Mouse (Mus musculus) thymus, postnatal 14 days (tissue): ENCODE measurements around the gene Npas4.
A peak's percentile ranks its signal among the peaks of the same experiment; 100 is the strongest.
"Not testable (repeated sequence)": the region's sequence is repeated elsewhere in the genome, so short reads cannot be mapped to it uniquely, and the experiment has no call there.

Experiments used
- DNase-seq: peaks from one replicate; pipeline ENCODE4 v3.0.0; 2021

The Npas4 gene

DNA sequence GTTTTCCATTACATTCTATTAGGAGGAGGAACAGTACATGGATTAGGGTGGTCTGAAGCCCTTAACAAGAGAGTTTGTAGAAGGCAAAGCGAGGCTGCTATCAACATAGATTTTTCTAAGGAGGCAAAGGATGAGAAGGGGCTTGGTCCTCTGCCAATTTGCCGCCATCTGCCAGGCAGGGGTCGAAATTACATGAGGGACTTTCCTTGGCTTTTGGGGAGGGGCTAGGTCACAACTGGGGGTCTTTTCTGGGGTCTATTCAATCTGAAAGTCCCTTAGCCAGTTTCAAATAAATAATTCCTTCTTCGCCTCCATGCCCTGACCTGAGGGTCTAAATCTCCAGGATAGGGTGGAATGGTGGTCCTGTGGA lies at the start of gene Npas4:
Gene Npas4, minus strand, starts transcription at position 61 of the 370 bp plus-strand sequence.
- no peak for DNase-seq

DNA sequence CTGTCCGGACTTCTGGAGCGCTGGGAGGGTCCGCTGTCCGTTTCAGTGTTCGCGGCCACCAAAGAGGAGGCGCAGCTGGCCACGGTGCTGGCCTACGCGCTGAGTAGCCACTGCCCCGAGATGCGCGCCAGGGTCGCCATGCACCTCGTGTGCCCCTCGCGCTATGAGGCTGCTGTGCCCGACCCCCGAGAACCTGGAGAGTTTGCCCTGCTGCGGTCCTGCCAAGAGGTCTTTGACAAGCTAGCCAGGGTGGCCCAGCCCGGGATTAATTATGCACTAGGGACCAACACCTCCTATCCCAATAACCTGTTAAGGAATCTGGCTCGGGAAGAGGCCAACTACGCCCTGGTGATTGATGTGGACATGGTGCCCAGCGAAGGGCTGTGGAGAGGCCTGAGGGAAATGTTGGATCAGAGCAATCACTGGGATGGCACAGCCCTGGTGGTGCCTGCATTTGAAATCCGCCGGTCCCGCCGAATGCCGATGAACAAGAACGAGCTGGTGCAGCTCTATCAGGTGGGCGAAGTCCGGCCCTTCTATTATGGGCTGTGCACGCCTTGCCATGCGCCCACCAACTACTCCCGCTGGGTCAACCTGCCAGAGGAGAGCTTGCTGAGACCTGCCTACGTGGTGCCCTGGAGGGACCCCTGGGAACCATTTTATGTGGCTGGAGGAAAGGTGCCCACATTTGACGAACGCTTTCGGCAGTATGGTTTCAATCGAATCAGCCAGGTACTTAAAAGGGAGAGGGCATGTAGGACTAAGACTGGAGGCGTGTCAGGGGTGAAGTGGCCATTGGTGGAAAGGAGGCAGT lies 49.4 kb upstream of the Npas4 start:
- peak; percentile 19 for DNase-seq

DNA sequence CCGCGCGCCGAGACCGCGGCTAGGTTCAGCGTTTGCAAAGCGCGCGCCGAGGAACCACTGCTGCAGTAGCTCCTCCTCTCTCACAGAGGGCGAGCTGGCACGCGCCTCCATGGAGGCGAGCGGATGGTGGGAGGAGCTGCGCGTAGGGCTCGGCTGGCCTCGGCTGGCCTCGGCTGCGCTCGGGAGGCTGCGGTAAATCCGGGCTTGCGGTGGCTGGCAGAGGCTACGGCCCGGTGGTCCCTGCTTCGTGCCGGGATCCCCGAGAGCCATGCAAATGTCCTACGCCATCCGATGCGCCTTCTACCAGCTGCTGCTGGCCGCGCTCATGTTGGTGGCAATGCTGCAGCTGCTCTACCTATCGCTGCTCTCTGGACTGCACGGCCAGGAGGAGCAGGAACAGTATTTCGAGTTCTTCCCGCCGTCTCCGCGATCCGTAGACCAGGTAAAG lies 48.6 kb upstream of the Npas4 start, which contains the start of the genes B4gat1 and AC124502.3:
Gene B4gat1, plus strand, starts transcription at position 118 of the 448 bp plus-strand sequence.
Gene AC124502.3, plus strand, starts transcription at position 183 of the 448 bp plus-strand sequence.
- DNase-seq: peak; percentile 91

DNA sequence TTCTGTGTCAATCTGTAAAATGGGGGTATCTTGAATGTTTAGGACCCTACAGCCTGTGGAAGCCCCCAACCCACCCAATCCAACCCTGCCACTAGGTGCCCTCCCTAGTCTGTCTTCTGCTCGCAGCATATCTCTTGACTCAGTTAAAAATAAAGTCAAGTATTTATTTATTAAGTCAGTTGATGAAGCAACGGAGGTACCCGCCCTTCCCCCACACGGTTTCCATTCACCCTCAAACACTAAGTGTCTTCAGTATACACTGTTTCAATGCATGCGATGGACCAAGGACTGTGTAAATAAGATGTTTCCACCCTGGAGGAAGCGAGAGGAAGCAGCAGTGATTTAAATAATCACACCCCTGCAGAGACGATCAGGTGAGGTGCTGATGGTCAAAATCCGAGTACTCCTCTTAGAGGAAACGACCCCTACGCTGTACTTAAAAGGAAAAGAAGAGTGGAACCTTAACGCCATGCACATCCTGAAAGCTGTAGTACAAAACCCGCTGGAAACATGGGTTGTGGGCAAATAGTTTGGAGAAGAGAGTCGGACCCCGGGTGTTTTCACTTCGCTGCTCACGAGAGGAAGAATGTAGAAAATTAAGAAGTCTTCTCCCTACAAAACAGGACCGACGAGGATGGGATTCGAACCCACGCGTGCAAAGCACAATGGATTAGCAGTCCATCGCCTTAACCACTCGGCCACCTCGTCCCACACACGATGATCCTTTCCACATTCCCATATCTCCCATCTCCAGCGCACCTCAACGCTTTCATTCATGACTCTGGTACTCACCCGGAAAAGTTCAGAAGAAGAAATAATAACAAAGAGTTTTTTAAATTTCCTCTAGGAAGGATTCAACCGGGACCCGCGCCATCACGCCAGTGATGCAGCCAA lies 47.8 kb upstream of the Npas4 start:
- DNase-seq: peak; percentile 61

DNA sequence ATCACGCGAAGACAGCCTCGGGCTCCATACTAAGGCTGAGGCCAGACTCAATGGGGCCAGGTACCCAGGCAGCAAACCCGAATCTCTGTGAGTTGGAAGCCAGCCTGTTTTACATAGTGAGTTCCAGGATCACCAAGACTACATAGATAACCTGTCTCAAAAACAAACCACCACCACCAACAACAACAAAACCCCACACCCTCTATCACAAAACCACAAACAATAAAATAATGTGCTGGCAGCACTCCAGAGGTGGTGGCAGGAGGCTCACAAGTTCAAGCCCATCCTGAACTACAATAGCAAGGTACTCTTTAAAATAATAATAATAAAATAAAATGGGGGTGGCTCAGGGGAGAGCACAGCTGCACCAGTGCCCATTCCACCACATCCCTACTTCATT lies 46.5 kb upstream of the Npas4 start:
- no peak for DNase-seq

DNA sequence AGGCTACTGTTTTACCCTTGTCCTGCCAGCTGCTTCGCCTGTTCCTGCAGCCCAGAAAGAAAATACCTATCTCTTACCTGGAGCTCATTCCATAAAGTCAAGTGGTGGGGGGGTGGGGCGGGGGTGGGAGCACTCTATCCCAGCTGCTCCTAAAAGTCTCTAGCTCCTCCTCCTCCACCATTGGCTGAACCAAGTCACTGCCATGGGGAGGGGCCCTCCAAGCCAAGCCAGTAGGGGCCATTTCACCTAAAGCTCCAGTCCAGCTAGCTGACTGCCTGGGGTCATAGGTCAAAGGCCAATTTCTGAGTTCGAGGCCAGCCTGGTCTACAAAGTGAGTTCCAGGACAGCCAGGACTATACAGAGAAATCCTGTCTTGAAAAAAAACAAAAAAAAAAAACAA lies 42.6 kb upstream of the Npas4 start:
- DNase-seq: no peak

DNA sequence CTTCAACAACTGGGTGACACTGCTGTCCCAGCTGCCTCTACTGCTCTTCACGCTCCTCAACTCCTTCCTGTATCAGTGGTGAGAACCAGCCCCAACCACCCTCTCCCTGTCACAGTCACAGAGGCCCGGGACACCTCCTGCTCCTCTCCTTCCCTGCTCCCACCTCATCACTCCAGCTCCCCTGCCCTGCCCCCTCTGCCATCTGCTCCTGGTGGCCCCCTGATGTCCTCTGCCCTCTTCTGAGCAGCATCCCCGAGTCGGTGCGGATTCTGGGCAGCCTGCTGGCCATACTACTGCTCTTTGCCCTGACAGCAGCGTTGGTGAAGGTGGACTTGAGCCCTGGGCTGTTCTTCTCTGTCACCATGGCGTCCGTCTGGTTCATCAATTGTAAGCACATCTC lies 36.0 kb upstream of the Npas4 start:
- no peak for DNase-seq

DNA sequence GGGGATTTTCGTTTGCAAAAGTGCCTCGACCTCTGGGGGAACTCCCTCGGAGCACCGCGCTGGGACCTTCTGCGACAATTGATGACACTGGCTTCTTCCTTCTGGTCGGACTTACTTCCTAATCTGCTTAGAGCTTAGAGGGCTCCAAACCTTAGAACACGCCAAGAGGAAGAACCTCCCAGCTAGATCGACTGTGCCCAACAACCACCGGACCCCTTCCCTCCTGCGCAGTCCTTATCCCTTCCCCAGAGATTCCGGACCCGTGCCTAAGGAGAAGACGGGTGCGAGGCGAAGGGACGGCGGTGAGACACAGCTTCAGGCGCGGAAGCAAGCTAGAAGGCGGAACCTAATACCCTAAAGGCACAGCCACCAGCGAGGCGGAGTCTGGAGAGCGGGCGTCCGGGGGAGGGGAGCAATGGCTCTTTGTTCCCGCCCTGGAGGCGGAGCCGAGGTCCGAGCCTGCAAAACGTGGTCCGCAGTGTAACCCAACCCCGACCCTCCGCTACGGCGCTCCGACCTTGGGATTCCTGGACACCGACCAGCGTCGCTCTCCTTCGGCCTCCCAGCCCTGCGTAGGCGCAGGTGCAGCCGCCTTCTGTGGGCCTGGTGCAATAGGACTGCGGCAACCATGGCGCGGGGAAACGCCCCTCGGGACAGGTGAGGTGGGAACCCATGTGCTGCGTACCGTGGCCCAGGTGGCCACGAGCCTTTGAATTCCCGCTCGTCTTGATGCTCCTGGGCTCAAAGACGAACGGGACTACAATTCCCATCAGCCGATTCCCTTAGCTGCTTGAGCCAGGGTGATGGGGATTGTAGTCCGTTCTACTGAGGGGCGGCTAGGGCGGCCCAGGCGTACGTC lies 33.7 kb upstream of the Npas4 start, which contains the start of gene Slc29a2:
Gene Slc29a2, plus strand, starts transcription at position 240 of the 859 bp plus-strand sequence.
- peak; percentile 88 for DNase-seq

DNA sequence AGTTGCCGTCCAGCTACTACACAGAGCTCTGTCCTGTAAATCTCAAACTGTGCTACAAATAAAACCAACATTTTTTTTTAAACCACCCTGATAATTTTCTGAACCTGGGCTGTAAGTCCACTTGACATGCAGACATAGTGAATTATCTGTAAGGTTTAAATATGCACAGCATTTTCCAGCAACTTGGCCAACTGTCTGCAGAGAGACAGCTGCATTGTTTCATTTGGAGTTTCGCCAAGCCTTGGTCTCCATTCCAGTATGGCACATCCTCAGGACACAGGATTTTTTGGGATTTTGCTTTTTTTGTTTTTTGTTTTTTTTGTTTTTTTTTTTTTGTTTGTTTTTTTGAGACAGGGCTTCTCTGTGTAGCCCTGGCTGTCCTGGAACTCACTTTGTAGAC lies 31.3 kb upstream of the Npas4 start:
- no peak for DNase-seq

DNA sequence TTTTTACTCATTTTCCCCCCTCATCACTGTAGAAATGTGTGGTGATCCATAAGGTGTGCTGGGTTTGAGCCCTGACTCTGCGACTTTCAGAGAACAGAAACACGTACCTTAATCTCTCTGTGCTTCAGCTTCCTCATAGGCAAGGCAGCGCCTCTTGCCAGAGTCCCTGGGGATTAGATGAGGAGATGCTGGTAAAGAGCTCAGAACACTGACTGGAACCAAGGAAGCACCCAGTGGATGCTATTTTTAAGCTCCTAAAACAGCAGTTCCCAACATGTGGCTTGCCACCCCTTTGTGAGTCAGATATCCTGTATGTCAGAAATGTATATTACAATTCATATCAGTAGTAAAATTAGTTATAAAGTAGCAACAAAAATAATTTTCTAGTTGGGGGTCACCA lies 28.1 kb upstream of the Npas4 start:
- DNase-seq: no peak

DNA sequence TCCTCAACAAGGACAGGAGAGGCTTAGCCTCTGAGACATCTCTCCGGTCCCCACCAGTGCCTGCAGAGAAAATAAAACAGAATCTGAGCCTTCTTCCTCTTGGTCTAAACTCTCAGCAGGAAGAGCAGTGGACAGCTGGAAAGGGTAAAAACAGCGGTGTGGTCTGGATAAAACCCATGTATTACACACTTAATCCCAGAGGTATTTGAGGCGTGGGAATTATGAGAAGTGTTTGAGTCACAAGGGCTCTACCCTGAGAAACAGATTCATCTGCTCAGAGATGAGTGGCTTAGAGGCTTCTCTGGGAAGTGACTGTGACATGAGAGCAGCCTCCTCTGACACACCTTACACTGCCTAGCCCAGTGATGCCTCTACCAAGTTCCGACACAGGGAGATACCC lies 27.5 kb upstream of the Npas4 start:
- no peak for DNase-seq

DNA sequence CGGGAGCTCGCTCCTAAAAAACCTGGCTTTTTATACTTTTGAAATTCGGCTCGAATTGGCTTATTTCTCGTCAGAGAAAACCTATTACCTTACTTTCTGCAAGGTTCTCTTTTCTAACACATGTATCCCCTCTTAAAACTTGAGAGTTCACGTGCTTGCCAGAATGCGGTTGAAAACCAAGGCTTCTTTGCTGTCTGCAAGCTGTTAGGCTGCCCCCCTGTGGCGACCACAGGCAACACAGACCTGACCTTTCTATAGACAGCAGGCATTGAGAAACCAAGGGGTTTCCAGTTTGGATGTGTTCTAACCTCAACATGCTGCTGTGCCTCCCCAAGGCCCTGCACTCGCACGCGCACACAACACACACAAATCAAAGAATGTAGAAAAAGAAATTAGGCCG lies 26.7 kb upstream of the Npas4 start:
- DNase-seq: peak; percentile 81

DNA sequence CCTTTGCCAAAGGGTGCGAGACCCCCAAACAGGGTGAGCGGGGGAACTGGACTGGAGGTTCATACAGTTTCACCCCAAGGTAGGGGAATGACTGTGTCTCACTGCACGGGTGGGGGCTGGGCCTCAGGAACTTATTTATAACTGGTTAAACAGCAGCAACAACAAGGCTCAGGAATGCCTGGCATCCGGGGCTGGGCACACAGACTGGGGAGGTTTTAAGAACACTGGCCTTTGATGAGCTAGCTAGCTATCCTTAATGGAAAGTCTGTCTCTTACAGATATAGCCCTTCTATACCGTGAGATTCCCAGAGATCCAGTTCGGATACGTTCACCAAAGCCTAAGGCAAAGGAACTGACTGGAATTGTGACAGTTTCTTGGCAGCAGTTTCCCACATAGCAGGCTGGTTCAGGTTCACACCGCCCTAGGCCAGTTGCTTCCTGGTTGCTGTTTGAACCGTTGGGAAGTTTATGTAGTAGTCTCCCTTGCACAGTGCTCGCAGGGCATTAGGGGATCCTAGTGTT lies 26.2 kb upstream of the Npas4 start:
- DNase-seq: no peak

DNA sequence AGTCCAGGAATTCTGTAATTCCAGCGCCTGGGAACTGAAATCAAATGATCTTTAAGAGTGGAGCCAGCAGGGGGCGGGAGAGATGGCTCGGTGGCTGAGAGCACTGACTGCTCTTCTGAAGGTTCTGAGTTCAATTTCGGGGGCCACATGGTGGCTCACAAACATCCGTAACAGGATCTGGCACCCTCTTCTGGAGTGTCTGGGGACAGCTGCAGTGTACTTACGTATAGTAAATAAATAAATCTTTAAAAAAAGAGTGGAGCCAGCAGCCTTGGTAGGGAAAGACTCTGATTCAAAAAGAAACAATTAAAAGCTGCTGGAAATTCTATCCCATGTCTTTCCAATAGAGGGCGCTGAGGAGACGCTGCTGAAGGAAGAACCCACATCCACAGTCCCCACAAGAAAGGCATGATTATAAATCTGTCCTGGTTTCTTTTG lies 24.9 kb upstream of the Npas4 start:
- peak; percentile 32 for DNase-seq

DNA sequence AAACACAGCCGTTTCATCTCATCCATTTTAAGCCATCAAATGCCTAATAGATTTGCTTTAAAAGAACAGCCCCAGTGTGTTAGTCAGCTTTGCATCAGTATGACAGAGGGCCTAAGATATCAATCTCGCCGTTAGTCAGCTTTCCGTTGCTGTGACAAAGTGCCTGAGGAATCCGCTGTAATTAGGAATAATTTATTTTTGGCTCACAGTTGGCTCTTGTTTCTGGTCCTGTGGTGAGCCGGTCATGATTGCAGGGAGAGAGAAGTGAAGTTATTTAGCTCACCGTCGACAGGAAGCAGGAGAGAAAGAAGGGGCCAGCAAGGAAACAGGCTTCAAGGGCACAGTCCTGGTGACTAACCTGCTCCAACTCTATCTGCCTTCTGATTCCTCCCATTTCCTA lies 23.0 kb upstream of the Npas4 start:
- DNase-seq: no peak

DNA sequence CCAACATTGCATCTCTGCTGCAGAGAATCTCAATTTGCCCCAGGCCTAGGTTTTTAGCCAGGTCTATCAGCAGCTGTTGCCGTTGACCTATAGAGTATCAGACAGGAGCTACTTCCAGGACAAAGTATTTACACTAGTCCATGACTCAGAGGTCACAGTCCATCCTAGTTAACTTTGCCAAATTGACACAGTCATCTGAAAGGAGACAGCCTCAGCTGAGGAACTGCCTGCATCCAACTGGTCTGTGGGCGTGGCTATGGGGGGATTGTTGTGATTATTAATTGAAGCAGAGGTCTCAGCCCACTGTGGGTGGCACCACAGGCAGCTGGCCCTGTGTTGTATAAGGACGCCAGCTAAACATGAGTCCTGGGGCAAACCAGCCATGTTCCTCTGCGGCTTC lies 14.8 kb upstream of the Npas4 start:
- DNase-seq: no peak

DNA sequence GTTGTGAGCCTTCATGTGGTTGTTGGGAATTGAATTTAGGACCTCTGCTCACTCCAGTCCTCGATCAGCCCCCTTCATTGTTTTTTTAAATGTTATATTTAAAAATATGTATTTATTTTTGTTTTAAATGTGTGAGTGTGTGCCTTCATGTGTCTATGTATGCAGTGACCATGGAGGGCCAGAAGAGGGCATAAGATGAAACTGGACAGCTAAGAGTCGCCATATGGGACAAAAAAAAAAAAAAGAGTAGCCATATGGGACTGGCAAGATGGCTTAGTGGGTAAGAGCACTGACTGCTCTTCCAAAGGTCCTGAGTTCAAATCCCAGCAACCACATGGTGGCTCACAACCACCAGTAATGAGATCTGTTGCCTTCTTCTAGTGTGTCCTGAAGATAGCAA lies 13.5 kb upstream of the Npas4 start:
- DNase-seq: not testable (repeated sequence)

DNA sequence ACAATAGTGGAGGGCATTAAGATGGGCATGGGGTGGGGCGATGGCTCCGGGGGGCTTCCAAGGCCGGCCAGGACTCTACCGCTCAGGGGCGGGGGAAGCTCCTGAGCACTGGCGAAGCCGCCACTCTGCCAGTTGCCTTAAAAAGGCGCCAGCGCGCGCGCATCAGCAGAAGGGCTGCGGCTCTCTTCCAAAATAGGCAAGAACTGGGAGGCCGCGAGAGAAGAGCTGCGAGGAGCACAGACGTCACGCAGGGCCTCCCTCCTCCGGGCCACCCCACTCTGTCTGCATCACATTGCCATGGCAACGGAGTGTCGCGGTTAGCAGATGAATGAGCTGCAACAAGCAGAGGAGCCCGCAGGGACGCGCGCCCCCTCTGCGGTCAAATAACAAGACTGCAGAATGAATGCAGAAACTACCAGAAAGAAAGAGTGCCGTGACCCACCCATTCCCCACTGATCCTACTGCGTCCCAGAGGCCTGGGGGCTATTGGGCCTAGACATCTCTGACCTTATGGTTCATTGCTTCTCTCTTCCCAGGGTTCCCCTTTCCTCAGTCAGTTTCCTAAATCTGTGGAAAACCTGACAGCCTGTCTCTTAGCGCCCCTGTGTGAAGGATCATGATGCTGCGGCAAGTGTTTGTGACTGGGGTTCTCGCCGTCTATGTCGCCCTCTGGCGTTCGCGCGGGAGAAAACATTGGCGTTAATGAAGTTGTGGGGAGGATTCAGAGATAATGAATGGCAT lies 11.7 kb upstream of the Npas4 start:
- DNase-seq: peak; percentile 89

DNA sequence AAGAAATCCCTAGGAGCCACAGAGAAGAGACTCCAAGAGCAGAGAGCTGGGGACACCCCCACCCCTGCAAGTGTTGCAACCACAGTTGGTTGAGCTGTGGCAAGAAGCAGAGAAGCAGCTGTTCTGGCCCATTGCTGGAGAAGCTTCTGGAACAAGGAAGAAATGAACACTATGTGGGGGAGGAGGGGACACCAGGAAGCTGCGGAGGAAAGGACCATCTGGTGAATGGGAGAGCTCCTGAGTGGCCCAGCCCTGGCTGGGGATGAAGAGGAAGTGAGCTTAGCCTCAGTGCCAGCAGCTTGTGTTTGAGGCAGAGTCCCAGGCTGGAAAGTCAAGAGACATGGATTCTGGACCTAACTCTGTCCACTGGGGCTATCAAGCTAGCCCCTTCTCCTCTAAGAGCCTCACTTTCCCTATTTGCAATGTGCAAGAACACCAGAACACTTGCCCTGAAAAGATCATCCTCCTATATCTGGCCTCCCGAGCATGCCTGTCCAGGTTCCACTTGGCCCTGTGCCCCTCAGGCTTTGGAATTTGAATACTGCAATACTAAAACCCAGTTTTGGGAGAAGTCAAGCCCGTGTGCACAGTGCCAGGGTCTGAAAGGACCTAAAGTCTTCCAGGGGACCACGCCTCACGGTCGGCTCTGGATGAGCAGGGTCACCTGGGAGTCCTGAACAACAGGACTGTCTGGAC lies 9.5 kb upstream of the Npas4 start:
- DNase-seq: no peak

DNA sequence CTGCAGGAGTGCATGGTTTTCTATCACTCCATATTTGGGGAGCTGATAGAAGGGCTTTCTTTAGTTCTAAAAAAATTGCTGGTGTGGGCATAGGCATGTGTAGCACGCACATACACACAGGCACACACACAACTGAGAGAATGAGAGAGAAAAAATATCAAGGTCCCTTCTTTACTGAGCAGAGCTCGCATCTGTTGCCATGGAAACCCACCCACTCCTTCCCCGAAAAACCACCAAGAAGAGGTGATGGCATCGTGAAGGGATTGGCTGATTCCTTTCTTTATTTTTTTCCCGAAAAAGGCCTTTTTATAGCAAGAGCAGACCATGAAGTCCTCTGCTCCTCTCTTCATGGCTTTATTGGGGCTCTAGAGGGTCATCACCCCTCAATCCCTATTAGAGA lies 3.9 kb upstream of the Npas4 start:
- peak; percentile 14 for DNase-seq

DNA sequence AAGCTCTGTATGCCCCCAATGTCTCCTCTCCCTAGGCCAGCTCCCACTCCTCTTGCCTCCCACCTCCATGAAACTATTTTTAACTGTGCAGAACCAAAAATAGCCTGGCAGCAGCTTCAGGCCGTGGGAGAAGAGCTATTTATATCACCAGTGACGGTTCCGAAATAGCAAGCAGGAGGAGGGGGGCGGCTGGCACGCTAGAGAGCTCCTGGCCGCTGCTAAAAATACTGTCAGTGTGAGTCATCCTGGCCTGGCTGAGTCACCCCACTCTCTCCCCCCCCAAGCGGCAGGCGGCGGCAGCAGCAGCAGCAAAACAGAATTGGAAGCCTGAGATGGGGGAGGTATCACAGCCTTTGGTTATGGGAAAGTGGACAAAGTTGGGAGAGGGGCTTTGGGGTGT lies 2.8 kb upstream of the Npas4 start:
- peak; percentile 19 for DNase-seq
